Mouse (Mus musculus) liver, embryonic 15.5 days (tissue): ENCODE data around the gene Fam228a. TPM values are rescaled to one million over a fixed set of nuclear protein-coding genes. Genes with fewer than 3 reads are reported as not detected.
A peak's percentile ranks its signal among the peaks of the same experiment; 100 is the strongest.
"Not testable (repeated sequence)": the region's sequence is repeated elsewhere in the genome, so short reads cannot be mapped to it uniquely, and the experiment has no call there.

Source experiments
- ATAC-seq: fragments of 200-750 bp; cut with Nextera tagmentation; 2 replicates; pipeline ENCODE4 v1.8.0; 2017; ENCODE audit warnings: moderate number of reproducible peaks, mild to moderate bottlenecking, moderate library complexity; ENCODE audit not compliant: insufficient read depth
- H3K27ac ChIP-seq: fragments of 300-500 bp; sonication (generic); replicated peaks from 2 replicates; pipeline ENCODE4 v1.5.1; 2015; ENCODE audit warnings: mild to moderate bottlenecking, inconsistent platforms
- H3K27me3 ChIP-seq: fragments of 300-500 bp; sonication (generic); 2 replicates; pipeline ENCODE4 v1.6.1; 2015; ENCODE audit warnings: mild to moderate bottlenecking, inconsistent platforms
- H3K36me3 ChIP-seq: fragments of 300-500 bp; sonication (generic); replicated peaks from 2 replicates; pipeline ENCODE4 v1.6.1; 2015; ENCODE audit warnings: moderate library complexity, mild to moderate bottlenecking, inconsistent platforms
- H3K4me1 ChIP-seq: fragments of 300-500 bp; sonication (generic); replicated peaks from 2 replicates; pipeline ENCODE4 v1.6.1; 2015; ENCODE audit warnings: inconsistent platforms
- H3K4me2 ChIP-seq: fragments of 300-500 bp; sonication (generic); 2 replicates; pipeline ENCODE4 v1.6.1; 2015; ENCODE audit warnings: moderate library complexity, mild to moderate bottlenecking, inconsistent platforms
- H3K4me3 ChIP-seq: fragments of 300-500 bp; sonication (generic); replicated peaks from 2 replicates; pipeline ENCODE4 v1.5.1; 2015; ENCODE audit warnings: mild to moderate bottlenecking, inconsistent platforms
- H3K9ac ChIP-seq: fragments of 300-500 bp; sonication (generic); 2 replicates; pipeline ENCODE4 v1.6.1; 2015; ENCODE audit warnings: moderate library complexity, mild to moderate bottlenecking, inconsistent platforms
- H3K9me3 ChIP-seq: fragments of 300-500 bp; sonication (generic); replicated peaks from 2 replicates; pipeline ENCODE4 v1.6.1; 2016; ENCODE audit warnings: inconsistent platforms
- WGBS: fragments of 180-500 bp; shearing (Covaris S2); methylation state at CpG from one replicate; pipeline ENCODE4 v1.1.7; 2015; ENCODE audit warnings: mixed read lengths; ENCODE audit not compliant: insufficient replicate concordance; 5-methylcytosine and 5-hydroxymethylcytosine counted together
- polyA plus RNA-seq: library from polyadenylated mRNA; unstranded; fragments of >200 nt; fragmentation: Nextera tagmentation; extraction: Ambion mirVana; gene quantifications from 2 replicates; pipeline ENCODE4 v1.2.1, GENCODE M21; 2015

The Fam228a gene
- polyA plus RNA-seq, 1 experiment from 2014 or later = 0.08 TPM

GRCm38 (mm10) chr12:4715606-4716005 lies 22.6 kb downstream of the Fam228a start:
- H3K4me1 ChIP-seq = peaks cover 61% of the 10 kb centered on the region
- WGBS = 22% methylated on average over 10 of the region's 10 CpGs
- peak; percentile 61 for ATAC-seq

DNA sequence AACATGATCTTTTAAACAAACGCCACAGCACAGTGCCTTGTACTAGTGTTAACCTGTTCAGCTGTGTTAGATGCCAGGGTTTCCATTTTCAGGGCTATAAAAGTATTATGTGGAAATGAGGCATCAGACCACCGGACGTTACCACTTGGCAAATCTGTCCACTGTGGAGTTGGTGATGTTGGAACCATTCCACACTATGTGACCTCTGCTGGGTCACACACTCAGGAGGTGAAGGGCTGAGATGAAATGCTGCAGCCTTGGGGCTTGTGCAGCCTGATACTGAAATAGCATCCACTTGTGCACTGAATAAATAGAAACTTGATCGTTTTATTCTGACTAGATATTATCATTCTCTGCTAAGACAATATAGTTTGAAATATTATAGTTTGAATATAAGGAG lies 24.9 kb downstream of the Fam228a start:
- Histone ChIP-seq H3K9me3 (no peaks in the 10 kb centered on the region), H3K4me2 (no peak overlapping the region), H3K27ac (no peak overlapping the region), H3K36me3 (peaks cover 41% of the 10 kb centered on the region), H3K4me1 (peaks cover 39% of the 10 kb centered on the region), H3K4me3 (no peak overlapping the region), H3K9ac (no peak overlapping the region), H3K27me3 (no peaks in the 10 kb centered on the region)
- 86% methylated on average over 4 of the region's 4 CpGs for WGBS
- ATAC-seq = no peak

More at GRCm38 (mm10) chr12:4715606-4716005, 22.6 kb downstream of the Fam228a start:
- H3K4me2 ChIP-seq = peak overlapping the region; percentile 42
- peaks cover 23% of the 10 kb centered on the region for H3K36me3 ChIP-seq
- H3K27me3 ChIP-seq = no peaks in the 10 kb centered on the region
- H3K9ac ChIP-seq = no peak overlapping the region
- peak overlapping the region; percentile 64 for H3K27ac ChIP-seq
- H3K4me3 ChIP-seq = no peak overlapping the region
- H3K9me3 ChIP-seq = no peaks in the 10 kb centered on the region

- Histone ChIP-seq H3K27me3 (no peaks in the 10 kb centered on the region), H3K27ac (no peak overlapping the region), H3K4me2 (no peak overlapping the region), H3K9me3 (no peaks in the 10 kb centered on the region), H3K4me3 (no peak overlapping the region), H3K4me1 (peaks cover 5% of the 10 kb centered on the region), H3K36me3 (peaks cover 59% of the 10 kb centered on the region), H3K9ac (no peak overlapping the region)
- ATAC-seq = no peak
- WGBS = 78% methylated on average over 7 of the region's 7 CpGs
These were observed 28.3 kb downstream of the Fam228a start for GRCm38 (mm10) chr12:4709926-4710325.

DNA sequence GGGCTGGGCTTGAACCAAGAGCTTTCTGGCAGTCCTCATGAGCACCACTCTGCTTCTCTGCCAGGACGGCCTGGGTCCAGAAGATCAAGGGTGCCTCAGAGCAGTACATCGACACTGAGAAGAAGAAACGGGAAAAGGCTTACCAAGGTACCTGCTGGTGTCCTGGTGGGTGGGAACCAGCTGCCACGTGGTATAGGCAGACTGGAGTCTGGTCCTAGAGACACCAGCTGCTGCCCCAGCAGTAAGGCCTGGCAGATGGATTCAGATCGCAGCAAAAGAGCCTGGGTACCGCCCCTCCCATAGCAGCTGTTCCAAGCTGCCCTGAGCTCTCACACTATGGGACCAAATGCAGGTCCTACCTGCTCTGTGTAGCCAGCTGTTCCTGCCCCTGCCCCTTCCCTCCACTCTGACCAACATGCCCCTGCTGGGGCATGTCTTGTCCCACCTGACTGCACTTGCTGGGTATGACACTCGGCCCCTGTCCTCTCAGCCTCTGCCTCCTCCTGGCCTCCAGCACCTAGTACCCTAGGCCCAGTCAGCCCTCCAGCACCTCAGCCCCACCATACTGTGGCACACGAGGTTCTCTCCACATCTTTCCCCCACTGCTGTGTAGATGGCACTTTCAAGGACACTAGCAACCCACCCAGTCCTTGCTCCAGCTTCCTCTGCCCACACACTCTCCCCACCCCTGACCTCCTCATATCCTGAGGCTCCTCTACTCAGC lies 29.2 kb downstream of the Fam228a start:
- WGBS = 75% methylated on average over 8 of the region's 8 CpGs

DNA sequence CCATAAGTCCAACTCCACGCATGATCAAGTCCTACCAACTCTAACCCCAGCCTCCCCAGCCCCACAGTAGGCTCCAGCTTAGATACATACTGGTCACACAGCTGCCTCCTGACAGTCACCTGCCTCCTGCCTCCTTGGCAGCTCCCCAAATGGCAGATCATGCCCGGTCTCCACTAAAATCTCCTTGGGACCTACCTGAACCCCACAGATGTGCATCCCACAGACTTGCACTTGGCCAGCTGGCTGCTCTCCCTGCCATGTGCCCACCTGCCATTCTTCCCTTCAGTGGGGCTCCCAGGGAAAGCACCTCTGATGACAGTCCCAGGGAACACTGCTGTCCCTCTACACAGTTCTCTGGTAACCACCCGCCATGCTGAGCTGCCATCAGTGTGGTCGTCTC lies 29.9 kb downstream of the Fam228a start:
- H3K4me1 ChIP-seq = no peaks in the 10 kb centered on the region
- H3K9me3 ChIP-seq = no peaks in the 10 kb centered on the region
- no peak overlapping the region for H3K4me2 ChIP-seq
- H3K36me3 ChIP-seq = peaks cover 57% of the 10 kb centered on the region
- no peak overlapping the region for H3K27ac ChIP-seq
- no peaks in the 10 kb centered on the region for H3K27me3 ChIP-seq
- WGBS = 75% methylated on average over 4 of the region's 4 CpGs
- no peak overlapping the region for H3K4me3 ChIP-seq
- no peak overlapping the region for H3K9ac ChIP-seq
- ATAC-seq = no peak

More for the DNA sequence above, 29.2 kb downstream of the Fam228a start:
- H3K4me3 ChIP-seq = no peak overlapping the region
- H3K27me3 ChIP-seq = no peaks in the 10 kb centered on the region
- H3K9ac ChIP-seq = no peak overlapping the region
- ATAC-seq = 0 out of 2 replicates have a peak, but pooled peaks have one; percentile 12
- H3K27ac ChIP-seq = no peak overlapping the region
- peaks cover 58% of the 10 kb centered on the region for H3K36me3 ChIP-seq
- no peaks in the 10 kb centered on the region for H3K9me3 ChIP-seq
- H3K4me1 ChIP-seq = no peaks in the 10 kb centered on the region
- H3K4me2 ChIP-seq = no peak overlapping the region

GRCm38 (mm10) chr12:4707488-4708017 lies 30.7 kb downstream of the Fam228a start:
- no peak overlapping the region for H3K4me3 ChIP-seq
- no peaks in the 10 kb centered on the region for H3K4me1 ChIP-seq
- H3K27ac ChIP-seq = no peak overlapping the region
- no peaks in the 10 kb centered on the region for H3K27me3 ChIP-seq
- H3K9ac ChIP-seq = no peak overlapping the region
- no peak overlapping the region for H3K4me2 ChIP-seq
- peaks cover 52% of the 10 kb centered on the region for H3K36me3 ChIP-seq
- ATAC-seq = no peak
- WGBS = 82% methylated on average over 14 of the region's 14 CpGs
- H3K9me3 ChIP-seq = no peaks in the 10 kb centered on the region

DNA sequence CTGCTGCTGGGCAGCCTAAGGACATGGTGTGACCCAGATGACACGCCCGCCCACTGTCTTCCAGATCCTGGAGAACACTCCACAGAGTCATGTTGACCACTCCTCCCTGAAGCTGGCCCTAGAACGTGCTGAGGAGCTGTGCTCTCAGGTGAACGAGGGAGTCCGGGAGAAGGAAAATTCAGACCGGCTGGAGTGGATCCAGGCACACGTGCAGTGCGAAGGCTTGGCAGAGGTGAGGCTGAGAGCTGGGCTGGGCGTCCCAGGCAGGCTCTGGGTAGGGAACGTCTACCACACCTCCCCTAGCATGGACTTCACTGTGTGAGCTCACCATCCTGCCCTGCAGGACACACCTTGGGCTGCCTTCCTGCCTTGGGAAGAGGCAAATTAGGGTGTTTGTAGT lies 31.3 kb downstream of the Fam228a start:
- no peak overlapping the region for H3K27ac ChIP-seq

DNA sequence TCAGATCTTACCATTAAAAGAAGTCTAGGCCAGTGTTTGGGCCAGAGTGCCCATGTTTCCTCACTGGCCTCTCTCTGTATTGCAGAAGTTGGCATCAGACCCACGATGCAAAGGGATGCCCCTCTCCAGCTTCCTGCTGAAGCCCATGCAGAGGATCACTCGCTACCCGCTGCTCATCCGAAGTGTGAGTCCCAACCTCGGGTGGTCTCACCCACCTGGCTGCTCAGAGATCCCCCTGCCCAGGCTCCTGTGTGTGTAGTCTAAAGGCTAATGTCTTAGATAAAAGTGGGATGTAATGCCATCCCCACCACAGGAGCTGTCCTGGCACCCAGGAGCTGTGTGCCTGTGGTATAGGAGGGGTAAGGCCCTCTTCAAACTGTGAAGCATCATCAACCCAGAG lies 32.1 kb downstream of the Fam228a start:
- 82% methylated on average over 5 of the region's 5 CpGs for WGBS
- no peak for ATAC-seq
- Histone ChIP-seq H3K27ac (no peak overlapping the region), H3K4me3 (no peak overlapping the region), H3K4me2 (no peak overlapping the region), H3K36me3 (peaks cover 54% of the 10 kb centered on the region), H3K27me3 (no peaks in the 10 kb centered on the region), H3K4me1 (no peaks in the 10 kb centered on the region), H3K9me3 (no peaks in the 10 kb centered on the region), H3K9ac (no peak overlapping the region)

More for the DNA sequence above, 31.3 kb downstream of the Fam228a start:
- Histone ChIP-seq H3K27me3 (no peaks in the 10 kb centered on the region), H3K4me3 (no peak overlapping the region), H3K4me1 (no peaks in the 10 kb centered on the region), H3K36me3 (peaks cover 52% of the 10 kb centered on the region), H3K4me2 (no peak overlapping the region), H3K9me3 (no peaks in the 10 kb centered on the region), H3K9ac (no peak overlapping the region)
- WGBS = 81% methylated on average over 10 of the region's 10 CpGs
- no peak for ATAC-seq

- not testable (repeated sequence) for H3K4me1 ChIP-seq, H3K27ac ChIP-seq, H3K9me3 ChIP-seq, H3K4me2 ChIP-seq, H3K27me3 ChIP-seq, H3K9ac ChIP-seq, H3K4me3 ChIP-seq, ATAC-seq
- 60% methylated on average over 6 of the region's 6 CpGs for WGBS
- H3K36me3 ChIP-seq = peaks cover 59% of the 10 kb centered on the region
These were observed 32.6 kb downstream of the Fam228a start for GRCm38 (mm10) chr12:4705626-4706025.

- WGBS = 97% methylated on average over 1 of the region's 1 CpGs
These were observed 43.7 kb downstream of the Fam228a start for GRCm38 (mm10) chr12:4694534-4694933.

DNA sequence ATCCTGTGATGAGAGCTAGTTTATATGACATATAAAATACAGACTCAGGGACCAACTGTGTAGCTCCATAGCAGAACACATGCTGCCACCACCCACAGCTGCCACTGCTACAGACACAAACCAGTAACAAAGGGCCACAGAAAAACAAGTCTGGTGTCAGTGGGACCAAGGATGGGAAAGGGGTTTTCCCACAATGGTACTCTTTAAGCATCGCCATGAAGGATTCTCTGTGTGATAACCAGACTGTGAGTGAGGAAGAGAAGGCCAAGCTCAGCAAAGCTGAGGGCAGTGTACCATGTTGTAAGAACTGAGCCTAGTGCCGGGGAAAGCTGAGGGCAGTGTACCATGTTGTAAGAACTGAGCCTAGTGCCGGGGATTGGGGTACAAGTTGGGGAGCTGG lies 47.0 kb downstream of the Fam228a start:
- ATAC-seq = no peak

More at GRCm38 (mm10) chr12:4694534-4694933, 43.7 kb downstream of the Fam228a start:
- H3K4me2 ChIP-seq = no peak overlapping the region
- no peak for ATAC-seq
- no peaks in the 10 kb centered on the region for H3K9me3 ChIP-seq
- no peak overlapping the region for H3K4me3 ChIP-seq
- H3K4me1 ChIP-seq = no peaks in the 10 kb centered on the region
- H3K36me3 ChIP-seq = peaks cover 21% of the 10 kb centered on the region; the same call in 1 of the 2 replicates
- H3K27me3 ChIP-seq = no peaks in the 10 kb centered on the region
- no peak overlapping the region for H3K27ac ChIP-seq
- H3K9ac ChIP-seq = no peak overlapping the region

More for the DNA sequence above, 47.0 kb downstream of the Fam228a start:
- no peak overlapping the region for H3K27ac ChIP-seq
- H3K4me1 ChIP-seq = no peaks in the 10 kb centered on the region
- 77% methylated on average over 3 of the region's 3 CpGs for WGBS
- no peak overlapping the region for H3K4me3 ChIP-seq
- H3K36me3 ChIP-seq = no peaks in the 10 kb centered on the region
- no peaks in the 10 kb centered on the region for H3K9me3 ChIP-seq
- H3K9ac ChIP-seq = no peak overlapping the region
- H3K27me3 ChIP-seq = no peaks in the 10 kb centered on the region
- no peak overlapping the region for H3K4me2 ChIP-seq
